Mouse (Mus musculus) MEL (cell line): ENCODE data around the gene Grik4. TPM values are rescaled to one million over a fixed set of nuclear protein-coding genes. Genes with fewer than 3 reads are reported as not detected.

ENCODE experiments used
- DNase-seq: peaks from one replicate; pipeline ENCODE4 v3.0.0; 2011; ENCODE audit warnings: low read depth, low spot score
- H3K27ac ChIP-seq: 2 replicates; pipeline ENCODE4 v1.5.1; 2012; ENCODE audit warnings: low read depth, mild to moderate bottlenecking, control low read depth, low read length, moderate library complexity; ENCODE audit not compliant: control insufficient read depth
- H3K27me3 ChIP-seq, 2 experiments: fragments of 150-350 bp in 1 of 2; sonication (generic) in 1 of 2; 2 replicates each; pipeline ENCODE4 v1.6.1; 2012; ENCODE audit warnings: low read length in 2 of 2, mild to moderate bottlenecking in 2 of 2, improper control_type of control experiment in 1 of 2, moderate library complexity in 1 of 2; ENCODE audit not compliant: insufficient read depth in 2 of 2, control insufficient read depth in 1 of 2
- H3K36me3 ChIP-seq, 2 experiments: 2 replicates each; pipeline ENCODE4 v1.6.1; 2012 to 2014; ENCODE audit warnings: low read length in 2 of 2, improper control_type of control experiment in 1 of 2, inconsistent platforms in 1 of 2, mild to moderate bottlenecking in 1 of 2; ENCODE audit not compliant: insufficient read depth in 2 of 2, control insufficient read depth in 1 of 2
- H3K4me1 ChIP-seq, 2 experiments: fragments of 150-350 bp in 1 of 2; sonication (generic) in 1 of 2; 2 replicates each; pipeline ENCODE4 v1.6.1; 2012; ENCODE audit warnings: low read length in 2 of 2, improper control_type of control experiment in 1 of 2, mild to moderate bottlenecking in 1 of 2; ENCODE audit not compliant: insufficient read depth in 2 of 2, control insufficient read depth in 1 of 2
- H3K4me3 ChIP-seq, 2 experiments: fragments of 150-350 bp in 1 of 2; sonication (generic) in 1 of 2; 2 replicates each; pipeline ENCODE4 v1.5.1; 2012; ENCODE audit warnings: low read depth in 2 of 2, low read length in 2 of 2, mild to moderate bottlenecking in 2 of 2, moderate library complexity in 2 of 2, control low read depth in 1 of 2, improper control_type of control experiment in 1 of 2; ENCODE audit not compliant: control insufficient read depth in 1 of 2, insufficient read depth in 1 of 2
- H3K79me2 ChIP-seq: 2 replicates; pipeline ENCODE4 v1.6.1; 2012; ENCODE audit warnings: mild to moderate bottlenecking, low read length, moderate library complexity; ENCODE audit not compliant: control insufficient read depth, poor library complexity, insufficient read depth
- H3K9ac ChIP-seq: 2 replicates; pipeline ENCODE4 v1.6.1; 2012; ENCODE audit warnings: low read depth, mild to moderate bottlenecking, control low read depth, low read length, moderate library complexity; ENCODE audit not compliant: control insufficient read depth, poor library complexity, severe bottlenecking
- H3K9me3 ChIP-seq: fragments of 150-350 bp; sonication (generic); replicated peaks from 2 replicates; pipeline ENCODE4 v1.6.1; 2012; ENCODE audit warnings: mild to moderate bottlenecking, low read length, improper control_type of control experiment, moderate library complexity; ENCODE audit not compliant: insufficient read depth
- CHD2 ChIP-seq: IDR thresholded peaks from 2 replicates; pipeline ENCODE4 v1.6.1; 2011; ENCODE audit warnings: low read length, improper control_type of control experiment
- E2F4 ChIP-seq: IDR thresholded peaks from 2 replicates; pipeline ENCODE4 v1.6.1; 2011; ENCODE audit warnings: low read depth, low read length, improper control_type of control experiment, borderline replicate concordance
- ELF1 ChIP-seq: IDR thresholded peaks from 2 replicates; pipeline ENCODE4 v1.6.1; 2014; ENCODE audit warnings: low read depth, mild to moderate bottlenecking, inconsistent platforms, low read length, improper control_type of control experiment, moderate library complexity
- EP300 ChIP-seq, 2 experiments: IDR thresholded peaks; 2 replicates each; pipeline ENCODE4 v1.6.1; 2011; ENCODE audit warnings: improper control_type of control experiment in 2 of 2, low read length in 2 of 2, low read depth in 1 of 2, mild to moderate bottlenecking in 1 of 2
- ETS1 ChIP-seq: IDR thresholded peaks from 2 replicates; pipeline ENCODE4 v1.6.1; 2012; ENCODE audit warnings: low read depth, mild to moderate bottlenecking, inconsistent platforms, low read length, improper control_type of control experiment, moderate library complexity
- GABPA ChIP-seq: IDR thresholded peaks from 2 replicates; pipeline ENCODE4 v1.6.1; 2012; ENCODE audit warnings: low read depth, mild to moderate bottlenecking, inconsistent platforms, low read length, improper control_type of control experiment, moderate library complexity
- GATA1 ChIP-seq: IDR thresholded peaks from 2 replicates; pipeline ENCODE4 v1.6.1; 2011; ENCODE audit warnings: low read depth, low read length, improper control_type of control experiment
- JUND ChIP-seq: IDR thresholded peaks from 2 replicates; pipeline ENCODE4 v1.6.1; 2011; ENCODE audit warnings: low read depth, mild to moderate bottlenecking, improper control_type of control experiment, low read length
- KAT2A ChIP-seq: conservative IDR thresholded peaks from 2 replicates; pipeline ENCODE4 v1.6.1; 2012; ENCODE audit warnings: low read depth, low read length, improper control_type of control experiment, inconsistent platforms
- MAFK ChIP-seq: IDR thresholded peaks from 2 replicates; pipeline ENCODE4 v1.6.1; 2011; ENCODE audit warnings: low read depth, mild to moderate bottlenecking, low read length, improper control_type of control experiment, borderline replicate concordance
- MAX ChIP-seq: IDR thresholded peaks from 2 replicates; pipeline ENCODE4 v1.6.1; 2011; ENCODE audit warnings: low read length, improper control_type of control experiment
- MAZ ChIP-seq: IDR thresholded peaks from 2 replicates; pipeline ENCODE4 v1.6.1; 2012; ENCODE audit warnings: low read depth, mild to moderate bottlenecking, inconsistent platforms, low read length, improper control_type of control experiment
- MYC ChIP-seq: IDR thresholded peaks from 2 replicates; pipeline ENCODE4 v1.6.1; 2011; ENCODE audit warnings: low read depth, mild to moderate bottlenecking, low read length, improper control_type of control experiment, moderate library complexity
- NRF1 ChIP-seq: IDR thresholded peaks from 2 replicates; pipeline ENCODE4 v1.6.1; 2014; ENCODE audit warnings: low read depth, mild to moderate bottlenecking, inconsistent platforms, low read length, improper control_type of control experiment, moderate library complexity; ENCODE audit not compliant: poor library complexity, insufficient read depth, severe bottlenecking
- POLR2A ChIP-seq, 2 experiments: IDR thresholded peaks; 2 replicates each; pipeline ENCODE4 v1.6.1; 2011 to 2012; ENCODE audit warnings: low read length in 2 of 2, mild to moderate bottlenecking in 2 of 2, control low read depth in 1 of 2, improper control_type of control experiment in 1 of 2, low read depth in 1 of 2, moderate library complexity in 1 of 2; ENCODE audit not compliant: control insufficient read depth in 1 of 2, insufficient read depth in 1 of 2, poor library complexity in 1 of 2
- POLR2AphosphoS5 ChIP-seq: IDR thresholded peaks from 2 replicates; pipeline ENCODE4 v1.6.1; 2012; ENCODE audit warnings: low read depth, borderline replicate concordance, mild to moderate bottlenecking, inconsistent platforms, low read length, moderate library complexity, mixed read lengths
- TBP ChIP-seq: IDR thresholded peaks from 2 replicates; pipeline ENCODE4 v1.8.0; 2011; ENCODE audit warnings: low read depth, low read length, improper control_type of control experiment
- UBTF ChIP-seq: IDR thresholded peaks from 2 replicates; pipeline ENCODE4 v1.6.1; 2012; ENCODE audit warnings: low read depth, mild to moderate bottlenecking, inconsistent platforms, low read length, improper control_type of control experiment, moderate library complexity, borderline replicate concordance; ENCODE audit not compliant: insufficient read depth
- ZKSCAN1 ChIP-seq: IDR thresholded peaks from 2 replicates; pipeline ENCODE4 v1.6.1; 2012; ENCODE audit warnings: low read depth, mild to moderate bottlenecking, inconsistent platforms, low read length, improper control_type of control experiment, moderate library complexity
- polyA plus RNA-seq, 2 experiments: library from polyadenylated mRNA; stranded (reverse) in 1 of 2; unstranded in 1 of 2; fragments of >175 nt in 1 of 2; fragments of >200 nt in 1 of 2; gene quantifications; 2 replicates each; pipeline versions ENCODE4 v1.2.1 to v1.2.4; 2012; ENCODE audit warnings: low replicate concordance in 2 of 2, low read depth in 1 of 2; ENCODE audit not compliant: insufficient read length in 2 of 2, insufficient read depth in 1 of 2, missing spikeins in 1 of 2
- total RNA-seq: library from RNA; depleted of rRNA; stranded (reverse); fragments of 300-350 nt; gene quantifications from 2 replicates; pipeline ENCODE4 v1.2.3, GENCODE M21; 2012

The Grik4 gene
- total and polyA plus RNA-seq, 3 experiments = 0.17 TPM; not detected in 2

DNA sequence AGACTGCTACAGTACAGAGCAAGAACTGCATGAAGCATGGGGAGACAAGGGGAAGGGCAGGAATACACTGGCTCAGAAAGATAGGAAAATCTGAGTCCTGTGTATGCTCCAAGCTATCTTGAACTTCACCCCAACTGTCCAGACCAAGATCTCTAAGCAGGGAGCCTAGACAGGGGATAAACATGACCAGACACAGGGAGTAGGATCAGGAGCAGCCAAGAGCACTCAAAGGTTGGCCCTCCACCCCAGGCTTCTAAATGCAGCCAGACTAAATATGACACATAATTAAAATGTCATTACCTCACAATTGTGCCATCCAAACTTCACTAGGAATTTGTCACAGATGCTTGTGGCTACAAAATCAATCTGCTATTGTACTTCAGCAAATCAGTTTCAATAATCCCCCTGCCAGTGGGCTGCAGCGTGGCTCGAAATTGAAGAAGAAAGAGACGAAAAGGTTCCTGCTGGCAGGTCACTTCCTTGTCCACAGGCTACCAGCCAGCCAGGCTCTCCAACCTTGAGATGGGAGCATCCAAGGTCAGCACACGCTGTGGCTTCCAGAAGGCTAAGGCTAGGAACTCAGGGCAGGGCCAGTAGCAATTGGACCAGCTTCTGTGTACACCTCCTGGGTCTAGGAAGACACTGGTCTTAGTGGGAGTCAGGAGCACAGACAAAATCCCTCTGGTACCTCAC lies 85.1 kb downstream of the Grik4 start:
- H3K4me1 ChIP-seq = no peaks in the 10 kb centered on the region
- TF ChIP-seq POLR2AphosphoS5 = no peak
- TF ChIP-seq MAZ = no peak
- TF ChIP-seq ELF1 = no peak
- no peak for TF ChIP-seq MYC
- no peaks in the 10 kb centered on the region for H3K27me3 ChIP-seq
- H3K9ac ChIP-seq = no peak overlapping the region
- H3K27ac ChIP-seq = no peak overlapping the region
- H3K79me2 ChIP-seq = no peaks in the 10 kb centered on the region
- H3K9me3 ChIP-seq = no peaks in the 10 kb centered on the region
- DNase-seq = no peak
- H3K36me3 ChIP-seq = no peaks in the 10 kb centered on the region
- no peak overlapping the region for H3K4me3 ChIP-seq

DNA sequence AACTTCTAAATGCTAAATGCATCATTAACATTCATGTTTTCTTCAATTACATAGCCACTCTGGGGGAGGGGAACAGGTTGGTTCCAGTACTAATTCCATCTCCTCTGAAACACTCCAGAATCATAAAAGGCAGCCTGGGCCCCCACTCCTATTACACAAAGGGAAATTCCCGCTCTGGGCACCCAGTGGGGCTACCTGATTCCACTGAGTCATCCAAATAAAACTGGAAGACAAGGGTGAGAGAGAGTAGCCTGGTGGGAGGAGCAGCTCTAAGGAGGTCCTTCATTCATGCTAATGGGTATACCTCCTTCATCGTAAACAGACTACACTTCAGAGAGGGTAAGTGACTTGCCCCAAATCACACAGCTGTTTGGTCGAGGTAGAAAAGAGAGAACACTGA lies 85.7 kb downstream of the Grik4 start:
- Histone ChIP-seq H3K9me3 (no peaks in the 10 kb centered on the region), H3K4me3 (no peak overlapping the region), H3K79me2 (no peaks in the 10 kb centered on the region), H3K27me3 (no peaks in the 10 kb centered on the region), H3K27ac (no peak overlapping the region), H3K4me1 (no peaks in the 10 kb centered on the region), H3K9ac (no peak overlapping the region), H3K36me3 (no peaks in the 10 kb centered on the region)
- TF ChIP-seq CHD2 = no peak
- TF ChIP-seq ETS1 = no peak
- no peak for TF ChIP-seq TBP
- no peak for TF ChIP-seq POLR2A (IDR thresholded peaks at IDR 0.05; ENCODE audit: control insufficient read depth in 1 of 2, insufficient read depth in 1 of 2, low read depth in 1 of 2, low read length in 2 of 2, poor library complexity in 1 of 2)
- TF ChIP-seq NRF1 = no peak
- no peak for TF ChIP-seq E2F4
- TF ChIP-seq POLR2AphosphoS5 = no peak
- no peak for TF ChIP-seq GATA1
- TF ChIP-seq MAFK = no peak
- TF ChIP-seq EP300 (IDR thresholded peaks at IDR 0.05; ENCODE audit: low read depth in 1 of 2, low read length in 2 of 2) = no peak
- no peak for TF ChIP-seq UBTF
- no peak for DNase-seq

GRCm38 (mm10) chr9:42857756-42858155 lies 86.5 kb downstream of the Grik4 start:
- TF ChIP-seq JUND = no peak
- no peak for TF ChIP-seq GABPA
- TF ChIP-seq POLR2A (IDR thresholded peaks at IDR 0.05; ENCODE audit: control insufficient read depth in 1 of 2, insufficient read depth in 1 of 2, low read depth in 1 of 2, low read length in 2 of 2, poor library complexity in 1 of 2) = no peak
- no peak for TF ChIP-seq MYC
- TF ChIP-seq MAX = no peak
- TF ChIP-seq ZKSCAN1 = no peak
- TF ChIP-seq KAT2A = no peak
- TF ChIP-seq, all 39 proteins: peak for 0
- H3K9ac ChIP-seq = no peak overlapping the region
- H3K79me2 ChIP-seq = no peaks in the 10 kb centered on the region
- no peaks in the 10 kb centered on the region for H3K9me3 ChIP-seq
- H3K27me3 ChIP-seq = no peaks in the 10 kb centered on the region
- H3K36me3 ChIP-seq = no peaks in the 10 kb centered on the region
- no peaks in the 10 kb centered on the region for H3K4me1 ChIP-seq
- H3K27ac ChIP-seq = no peak overlapping the region
- DNase-seq = no peak
- H3K4me3 ChIP-seq = no peak overlapping the region
